Mouse (Mus musculus) CD8-positive naive resting alpha-beta T cell, adult 2 months (primary cell): ENCODE results near the gene Nle1.
"Not testable (repeated sequence)": the region's sequence is repeated elsewhere in the genome, so short reads cannot be mapped to it uniquely, and the experiment has no call there.

Experiments
- DNase-seq, 2 experiments: peaks; one replicate each; pipeline ENCODE4 v3.0.0; 2022; ENCODE audit warnings: low read depth in 2 of 2, low spot score in 2 of 2

Nle1 gene

DNA sequence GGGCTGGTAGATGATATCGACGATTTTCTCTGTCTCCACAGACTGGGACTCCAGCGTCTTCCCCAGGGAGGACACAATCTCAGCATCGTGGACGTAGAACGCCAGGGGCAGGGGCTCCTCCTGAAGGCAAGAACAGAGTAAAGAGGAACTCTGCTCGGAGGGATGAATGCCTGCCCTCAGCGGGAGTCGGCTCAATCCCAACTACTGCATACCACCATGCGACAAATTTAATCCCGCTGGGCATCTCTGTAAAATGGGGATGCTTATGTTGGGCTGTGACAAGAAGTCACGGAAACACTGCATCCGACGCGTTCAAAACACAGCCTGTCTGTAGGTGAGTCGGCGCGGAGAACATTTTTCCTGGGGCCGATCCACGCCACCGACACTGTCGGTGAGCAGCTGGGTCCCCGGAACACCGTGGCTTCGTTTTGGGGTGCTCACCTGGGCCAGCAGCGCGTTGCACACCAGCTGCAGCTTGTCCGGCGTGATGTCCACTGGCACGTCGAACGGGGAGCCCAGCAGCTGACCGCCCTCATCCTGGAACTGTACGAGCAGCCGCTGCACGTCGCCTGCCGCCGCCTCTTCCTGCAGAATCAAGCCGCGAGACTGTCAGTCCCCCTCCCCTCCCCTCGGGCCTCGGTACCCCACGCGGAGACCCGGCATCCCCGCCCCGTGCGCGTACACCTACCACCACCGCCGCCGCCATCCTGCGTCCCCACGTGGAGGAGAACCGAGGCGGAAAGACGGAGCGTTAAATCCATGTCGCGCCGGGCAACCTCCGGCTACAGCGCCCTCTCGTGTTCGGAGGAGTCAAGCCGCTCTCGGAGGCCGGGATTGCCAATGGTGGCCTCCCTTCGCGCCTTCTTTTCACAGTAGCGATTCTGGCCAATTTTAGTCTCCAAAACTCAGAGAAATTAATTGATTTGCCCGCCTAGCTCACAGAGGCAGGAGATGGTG lies at the start of gene Nle1:
Gene Nle1, minus strand, starts transcription at position 761 of the 957 bp plus-strand sequence.
- peak; percentile 95 to 98 for DNase-seq

- DNase-seq = no peak
Measured at GRCm38 (mm10) chr11:82956925-82957324, 48.7 kb upstream of the Nle1 start.

DNA sequence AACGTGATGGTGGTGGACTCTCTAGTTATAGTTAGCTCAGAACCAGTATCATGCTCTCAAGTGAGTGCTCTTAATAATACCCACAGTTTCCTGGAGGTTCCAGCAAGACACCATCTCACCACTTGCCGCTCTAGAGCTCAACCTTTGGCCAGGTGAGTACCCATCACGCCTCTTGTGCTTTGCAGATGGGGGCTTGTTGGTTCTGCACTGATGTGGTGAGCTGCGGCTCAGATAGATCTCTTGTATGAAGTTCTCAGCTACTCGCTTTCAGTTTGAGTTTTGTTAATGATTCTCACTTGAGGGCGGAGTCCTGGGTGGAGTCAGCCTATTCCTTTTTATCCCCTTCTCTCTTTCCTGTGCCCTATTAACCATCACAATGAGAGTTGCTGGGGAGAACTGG lies 46.4 kb upstream of the Nle1 start:
- DNase-seq = peak; percentile 20 to 36

- peak; percentile 58 to 64 for DNase-seq
Measured at GRCm38 (mm10) chr11:82952612-82953542, 44.7 kb upstream of the Nle1 start.

- DNase-seq = peak in 1 of 2 experiments; percentile 31
Measured at GRCm38 (mm10) chr11:82951865-82952611, 43.8 kb upstream of the Nle1 start.

DNA sequence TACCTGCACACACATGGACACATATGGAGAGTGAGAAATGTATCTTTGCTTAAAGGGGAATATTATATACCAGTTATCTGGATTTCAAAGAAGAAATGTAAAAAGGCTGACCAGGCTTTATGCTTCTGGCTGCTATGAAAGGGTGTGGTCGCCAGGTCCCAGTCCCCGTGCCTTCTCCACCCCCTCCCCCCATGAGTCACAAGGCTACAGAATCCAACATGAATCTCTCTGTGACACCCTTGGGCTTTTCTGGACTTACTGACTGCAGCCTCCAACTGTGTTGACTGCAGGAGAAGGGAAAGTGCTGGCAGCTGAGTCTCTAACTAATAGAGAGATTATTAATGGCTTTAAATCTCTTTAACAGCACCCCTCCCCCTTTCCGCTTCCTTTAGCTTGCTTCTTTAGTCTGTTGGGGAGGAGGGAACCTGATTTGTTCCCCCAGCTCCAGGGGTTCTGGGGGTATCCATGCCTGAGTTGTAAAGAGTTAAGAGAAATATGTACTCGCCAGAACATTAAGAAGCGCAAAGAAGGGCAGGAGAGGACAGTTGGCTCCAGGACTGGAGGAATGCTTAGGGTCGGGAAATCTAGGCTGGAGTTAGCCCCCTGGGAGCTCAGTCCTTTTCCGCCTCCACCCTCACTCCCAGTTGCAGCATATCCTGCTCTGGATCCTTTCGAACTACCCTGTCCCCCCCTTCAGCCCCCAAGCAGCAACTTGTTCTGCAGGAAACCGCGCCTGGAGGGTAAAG lies 42.7 kb upstream of the Nle1 start, which contains the start of gene Slfn5:
Gene Slfn5, plus strand, starts transcription at position 614 of the 746 bp plus-strand sequence.
- DNase-seq = no peak

DNA sequence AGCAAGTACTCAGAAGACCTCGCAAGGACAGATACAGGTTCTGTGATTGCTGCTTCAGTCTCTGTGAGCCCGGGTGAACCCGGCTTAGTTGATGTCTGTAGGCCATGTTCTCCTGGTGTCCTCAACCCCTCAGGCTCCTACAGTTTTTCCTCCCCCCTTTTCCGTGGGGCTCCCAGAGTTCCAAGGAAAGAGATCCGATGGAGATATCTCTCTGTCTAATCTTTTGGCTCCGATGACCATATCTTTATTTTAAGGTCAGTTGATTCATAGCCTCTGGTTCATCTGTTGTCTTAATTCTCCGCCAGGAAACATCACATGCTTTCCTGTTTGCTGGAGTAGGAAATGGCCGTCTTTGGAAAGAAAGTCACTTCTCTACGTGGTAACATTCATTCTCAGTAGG lies 40.8 kb upstream of the Nle1 start:
- DNase-seq = no peak

- peak; percentile 60 to 70 for DNase-seq
Measured at GRCm38 (mm10) chr11:82947457-82947856, 39.2 kb upstream of the Nle1 start.

GRCm38 (mm10) chr11:82945636-82946035 lies 37.4 kb upstream of the Nle1 start:
- no peak for DNase-seq

DNA sequence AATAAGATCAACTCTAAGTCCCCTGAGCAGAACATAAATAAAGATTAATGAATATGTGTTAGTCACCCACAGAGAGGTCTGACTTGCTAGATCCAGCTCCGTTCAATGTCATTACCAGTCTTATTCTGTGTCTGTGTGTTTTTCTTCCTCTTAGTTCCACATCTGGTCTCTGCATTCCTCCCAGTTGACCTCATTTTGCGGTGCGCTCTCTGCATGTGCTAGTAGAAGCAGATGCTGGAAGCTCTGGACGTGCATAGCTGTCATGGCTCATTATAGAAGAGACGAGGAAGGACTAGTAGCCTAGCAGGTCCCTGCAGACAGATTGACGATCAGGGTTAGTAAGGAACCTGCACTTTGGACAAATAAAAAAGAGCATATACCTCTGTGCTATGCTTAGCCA lies 35.1 kb upstream of the Nle1 start:
- DNase-seq = no peak

- no peak for DNase-seq
Measured at GRCm38 (mm10) chr11:82933186-82933585, 25.0 kb upstream of the Nle1 start.

GRCm38 (mm10) chr11:82931671-82932450 lies 23.6 kb upstream of the Nle1 start:
- DNase-seq = not testable (repeated sequence)

GRCm38 (mm10) chr11:82931161-82931560 lies 22.9 kb upstream of the Nle1 start:
- not testable (repeated sequence) for DNase-seq

GRCm38 (mm10) chr11:82930391-82930955 lies 22.3 kb upstream of the Nle1 start:
- DNase-seq = not testable (repeated sequence)

- no peak for DNase-seq
Measured at GRCm38 (mm10) chr11:82929633-82929950, 21.4 kb upstream of the Nle1 start.

DNA sequence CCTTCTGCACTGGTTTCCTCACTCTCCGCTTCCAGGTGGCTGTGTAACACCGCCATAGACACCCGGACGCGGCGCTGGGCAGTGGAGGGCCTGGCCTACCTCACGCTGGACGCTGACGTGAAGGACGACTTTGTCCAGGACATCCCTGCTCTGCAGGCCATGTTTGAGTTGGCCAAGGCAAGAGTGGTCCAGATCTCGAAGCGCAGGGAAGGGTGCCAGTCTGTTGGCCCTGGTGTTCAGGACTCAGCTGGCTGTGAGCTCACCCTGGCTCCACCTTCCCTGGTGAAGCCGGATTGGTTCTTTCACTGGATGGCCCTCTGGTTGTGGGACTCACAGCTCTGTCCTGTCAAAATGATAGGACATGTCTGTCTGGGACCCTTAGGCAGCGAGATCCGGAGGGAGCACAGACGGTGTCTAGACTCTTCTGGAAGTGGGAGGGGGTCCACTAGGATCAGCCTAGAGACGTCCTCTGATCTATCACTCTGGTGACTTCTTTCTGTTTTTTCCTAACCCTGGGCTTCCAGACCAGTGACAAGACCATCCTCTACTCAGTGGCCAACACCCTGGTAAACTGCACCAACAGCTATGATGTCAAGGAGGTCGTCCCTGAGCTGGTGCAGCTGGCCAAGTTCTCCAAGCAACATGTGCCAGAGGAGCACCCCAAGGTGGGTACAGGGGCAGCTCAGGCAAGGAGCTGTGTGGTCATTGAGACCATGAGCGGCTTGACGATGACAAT lies 20.9 kb upstream of the Nle1 start:
- DNase-seq = no peak

GRCm38 (mm10) chr11:82923910-82924309 lies 15.7 kb upstream of the Nle1 start:
- not testable (repeated sequence) for DNase-seq

DNA sequence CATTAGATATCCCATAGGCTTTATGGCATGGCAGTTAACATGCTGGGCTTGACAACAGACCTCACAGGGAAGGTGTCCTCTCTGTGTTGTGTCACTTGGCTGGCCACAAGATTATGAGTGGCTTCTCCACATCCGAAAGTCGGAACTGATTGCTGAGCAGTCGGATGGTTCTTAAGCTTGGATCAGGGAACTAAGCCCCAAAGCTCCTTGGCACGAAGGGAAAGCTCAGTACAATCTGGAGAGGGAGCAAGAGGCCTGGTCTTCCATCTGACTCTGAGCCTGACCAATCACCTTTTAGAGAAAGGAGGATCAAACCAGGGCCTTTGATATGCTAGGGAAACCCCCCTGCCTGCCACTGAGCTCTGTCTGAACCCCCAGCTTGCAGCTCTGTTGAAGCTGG lies 13.5 kb upstream of the Nle1 start:
- DNase-seq = no peak
